Mouse (Mus musculus) urinary bladder, postnatal 10 days (tissue): ENCODE measurements around the gene Ndufs5.

Experiments
- DNase-seq: peaks from one replicate; pipeline ENCODE4 v3.0.0; 2022; ENCODE audit warnings: low spot score

The Ndufs5 gene

GRCm38 (mm10) chr4:123687025-123687781 lies 30.8 kb downstream of the Ndufs5 start:
- DNase-seq, result no peak

- DNase-seq, result no peak
These were observed 31.5 kb downstream of the Ndufs5 start for GRCm38 (mm10) chr4:123686368-123687024.

- no peak for DNase-seq
These were observed 32.3 kb downstream of the Ndufs5 start for GRCm38 (mm10) chr4:123685506-123686242.

- no peak for DNase-seq
These were observed 33.0 kb downstream of the Ndufs5 start for GRCm38 (mm10) chr4:123685046-123685445.

GRCm38 (mm10) chr4:123684260-123684659 lies 33.7 kb downstream of the Ndufs5 start, which contains the start of gene Macf1:
Gene Macf1 (minus strand): TSS chr4:123684360.
- DNase-seq, result no peak

GRCm38 (mm10) chr4:123682291-123682690 lies 35.7 kb downstream of the Ndufs5 start:
- no peak for DNase-seq

- DNase-seq, result no peak
These were observed 37.0 kb downstream of the Ndufs5 start for GRCm38 (mm10) chr4:123680962-123681361.

GRCm38 (mm10) chr4:123677060-123677804 lies 40.8 kb downstream of the Ndufs5 start:
- no peak for DNase-seq

GRCm38 (mm10) chr4:123670598-123670997 lies 47.4 kb downstream of the Ndufs5 start:
- no peak for DNase-seq

GRCm38 (mm10) chr4:123669696-123670095 lies 48.3 kb downstream of the Ndufs5 start:
- DNase-seq, result no peak

- no peak for DNase-seq
These were observed 50.6 kb downstream of the Ndufs5 start for GRCm38 (mm10) chr4:123667260-123667867.

- DNase-seq, result no peak
These were observed 51.5 kb downstream of the Ndufs5 start for GRCm38 (mm10) chr4:123666517-123666916.

GRCm38 (mm10) chr4:123665681-123666278 lies 52.2 kb downstream of the Ndufs5 start:
- no peak for DNase-seq

- no peak for DNase-seq
These were observed 52.9 kb downstream of the Ndufs5 start for GRCm38 (mm10) chr4:123664951-123665661.

GRCm38 (mm10) chr4:123664021-123664950 lies 53.7 kb downstream of the Ndufs5 start:
- no peak for DNase-seq

GRCm38 (mm10) chr4:123663688-123663965 lies 54.4 kb downstream of the Ndufs5 start:
- DNase-seq, result no peak

GRCm38 (mm10) chr4:123662914-123663687 lies 54.9 kb downstream of the Ndufs5 start:
- DNase-seq, result no peak
